Mouse (Mus musculus) thymus, postnatal 25 days (tissue): ENCODE results near the gene Hsp90ab1.

Source experiments
- DNase-seq: peaks from one replicate; pipeline ENCODE4 v3.0.0; 2022

Hsp90ab1 gene

DNA sequence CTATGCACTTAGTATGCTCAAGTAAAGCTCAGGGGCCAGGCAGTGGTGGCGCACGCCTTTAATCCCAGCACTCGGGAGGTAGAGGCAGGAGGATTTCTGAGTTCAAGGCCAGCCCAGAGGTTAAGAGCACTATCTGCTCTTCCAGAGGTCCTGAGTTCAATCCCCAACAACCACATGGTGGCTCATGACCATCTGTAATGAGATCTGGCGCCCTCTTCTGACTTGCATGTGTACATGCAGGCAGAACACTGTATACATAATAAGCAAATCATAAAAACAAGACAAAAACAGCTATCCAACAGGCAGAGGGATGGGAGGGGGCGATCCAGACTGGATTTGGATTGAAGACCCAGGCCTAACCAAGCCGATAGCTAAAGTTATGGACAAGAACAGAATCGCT, 5.8 kb upstream of the Hsp90ab1 start:
- DNase-seq = peak; percentile 54

DNA sequence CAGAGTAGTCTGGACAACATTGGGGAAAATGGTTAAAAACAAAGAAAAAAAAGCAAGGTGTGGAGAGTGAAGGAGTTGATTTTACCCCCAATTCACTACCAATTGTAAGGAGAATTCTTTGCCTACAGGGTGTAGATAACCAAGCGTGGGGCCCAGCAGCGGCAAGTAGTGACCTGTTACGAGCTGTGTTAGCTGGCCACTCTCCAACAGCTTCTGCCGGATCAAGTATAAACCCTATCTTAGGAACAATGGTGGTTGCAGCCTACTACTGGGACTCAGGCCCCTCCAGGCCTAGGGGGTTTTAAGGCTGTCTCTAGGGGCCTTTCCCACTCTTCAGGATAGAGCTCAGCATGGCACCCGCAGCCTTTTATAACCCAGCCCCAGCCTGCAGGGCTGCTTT, 5.2 kb upstream of the Hsp90ab1 start:
- DNase-seq = no peak

GRCm38 (mm10) chr17:45575123-45575897, 2.2 kb upstream of the Hsp90ab1 start:
- no peak for DNase-seq

GRCm38 (mm10) chr17:45574129-45574761, 1.2 kb upstream of the Hsp90ab1 start:
- peak; percentile 81 for DNase-seq

- peak; percentile 98 for DNase-seq
These were observed 681 bp upstream of the Hsp90ab1 start for GRCm38 (mm10) chr17:45573780-45574123.

DNA sequence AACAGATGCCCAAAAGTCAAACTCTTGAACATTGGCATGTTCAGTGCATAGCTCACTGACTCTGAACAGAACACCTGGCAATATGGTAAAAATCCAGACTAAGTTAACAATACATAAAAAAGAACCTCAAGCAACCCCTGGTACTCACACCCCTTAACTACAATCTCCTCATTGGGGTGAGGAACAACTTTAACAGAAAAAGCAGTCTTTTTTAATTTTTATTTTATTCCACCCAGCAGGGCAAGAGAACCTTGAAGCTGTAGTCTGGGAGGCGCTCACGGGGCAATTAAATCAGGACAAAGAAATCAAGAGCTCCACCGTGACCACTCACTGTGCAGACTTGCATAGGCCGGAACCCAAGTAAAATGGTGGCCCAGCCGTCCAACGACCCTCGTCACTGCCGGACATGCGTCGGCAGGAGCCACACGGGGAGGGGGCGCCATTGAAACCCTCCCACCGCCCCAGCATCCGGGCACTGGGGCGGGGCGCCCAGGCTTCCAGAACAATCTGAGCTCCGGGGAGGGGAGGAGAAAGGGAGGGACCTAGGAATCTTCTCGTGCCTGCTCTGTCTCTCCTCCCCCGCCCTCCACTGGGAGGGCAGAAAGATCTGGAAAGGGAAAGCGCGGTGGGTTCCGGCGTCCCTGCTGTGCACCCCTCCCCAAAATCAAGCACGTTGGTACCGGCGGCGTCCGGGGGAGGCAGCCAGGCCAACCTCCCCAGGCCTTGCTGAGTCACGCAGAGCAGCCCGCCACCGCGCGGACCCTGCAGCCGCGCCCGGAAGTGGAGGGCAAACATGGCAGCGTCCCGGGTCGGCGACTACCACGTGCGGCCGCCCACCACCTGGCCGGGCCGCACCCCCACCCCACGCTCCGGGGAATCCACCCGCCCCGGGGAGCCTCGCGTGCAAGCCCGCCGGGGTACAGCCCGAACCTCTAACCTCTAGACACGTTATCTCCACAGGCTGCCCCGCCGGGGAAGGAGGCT, 676 bp downstream of the Hsp90ab1 start:
- DNase-seq = peak; percentile 80

GRCm38 (mm10) chr17:45569999-45570398, 3.1 kb downstream of the Hsp90ab1 start:
- no peak for DNase-seq

GRCm38 (mm10) chr17:45568990-45569389, 4.1 kb downstream of the Hsp90ab1 start:
- DNase-seq = no peak

DNA sequence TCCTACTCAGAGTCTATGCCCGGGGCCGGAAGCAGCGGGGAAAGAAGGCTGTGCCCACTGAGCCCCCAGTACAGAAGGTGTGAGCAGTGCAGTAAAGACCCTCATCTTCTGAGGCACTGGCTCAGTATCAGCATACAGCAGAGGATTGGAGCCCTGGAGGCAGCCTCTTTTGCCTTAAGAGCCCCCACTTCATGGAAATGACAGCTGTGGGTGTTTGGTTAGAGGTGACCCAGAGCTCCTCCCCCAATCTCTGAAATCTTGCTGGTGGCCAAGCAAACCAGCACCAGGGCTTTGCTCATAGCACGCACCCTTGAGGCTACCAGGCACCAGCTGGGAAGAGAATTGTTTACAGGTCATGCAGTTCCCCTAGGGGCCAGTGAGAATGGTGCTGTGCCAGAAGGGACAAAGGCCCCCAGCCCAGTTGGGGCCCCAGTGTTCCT, 5.9 kb downstream of the Hsp90ab1 start:
- no peak for DNase-seq

- DNase-seq = no peak
These were observed 6.5 kb downstream of the Hsp90ab1 start for GRCm38 (mm10) chr17:45566360-45567161.

- no peak for DNase-seq
These were observed 7.1 kb downstream of the Hsp90ab1 start for GRCm38 (mm10) chr17:45566031-45566359.

DNA sequence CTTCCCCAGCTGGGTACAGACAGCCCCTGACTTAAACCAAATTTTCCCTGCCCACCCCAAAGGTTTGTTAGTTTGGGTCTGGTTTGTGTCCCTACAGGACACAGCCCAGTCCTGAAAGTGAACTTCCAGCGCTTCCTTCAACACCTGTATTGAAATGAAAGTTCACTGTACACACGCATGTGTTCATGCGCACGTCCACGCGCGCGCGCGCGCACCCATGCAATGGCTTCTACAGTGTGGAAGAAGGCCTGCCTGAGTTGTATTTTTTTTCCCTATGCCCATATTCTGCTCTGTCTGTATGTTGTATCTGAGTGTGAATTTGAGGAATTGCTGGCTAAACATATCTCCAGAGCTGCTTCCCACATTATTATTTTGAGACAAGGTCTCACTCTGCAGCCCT, 8.0 kb downstream of the Hsp90ab1 start:
- DNase-seq = no peak

DNA sequence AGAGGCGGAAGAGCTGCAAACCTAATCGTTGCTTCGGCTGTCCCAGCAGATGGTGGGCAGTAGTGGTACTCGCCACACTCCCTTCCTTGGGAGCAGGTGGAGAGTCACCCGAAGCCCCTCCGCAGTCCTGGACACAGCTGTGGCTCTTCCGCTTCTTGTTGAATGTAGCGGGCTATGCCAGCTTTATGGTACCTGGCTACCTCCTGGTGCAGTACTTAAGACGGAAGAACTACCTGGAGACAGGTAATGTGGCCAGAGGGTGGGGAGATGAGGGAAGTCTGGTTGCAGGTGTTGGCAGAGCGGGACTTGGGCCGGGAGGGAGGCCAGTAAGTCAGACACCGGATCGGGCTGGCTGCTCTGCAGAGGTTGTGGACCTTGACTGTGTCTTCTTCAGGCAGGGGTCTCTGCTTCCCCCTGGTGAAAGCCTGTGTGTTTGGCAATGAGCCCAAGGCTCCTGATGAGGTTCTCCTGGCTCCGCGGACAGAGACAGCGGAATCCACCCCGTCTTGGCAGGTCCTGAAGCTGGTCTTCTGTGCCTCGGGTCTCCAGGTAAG, 8.5 kb downstream of the Hsp90ab1 start:
- DNase-seq = no peak

- peak; percentile 93 for DNase-seq
These were observed 9.2 kb downstream of the Hsp90ab1 start, which contains the start of gene Slc35b2 for GRCm38 (mm10) chr17:45563655-45564530. Gene Slc35b2 (plus strand): TSS chr17:45563874.

GRCm38 (mm10) chr17:45563216-45563615, 9.9 kb downstream of the Hsp90ab1 start:
- DNase-seq = no peak

DNA sequence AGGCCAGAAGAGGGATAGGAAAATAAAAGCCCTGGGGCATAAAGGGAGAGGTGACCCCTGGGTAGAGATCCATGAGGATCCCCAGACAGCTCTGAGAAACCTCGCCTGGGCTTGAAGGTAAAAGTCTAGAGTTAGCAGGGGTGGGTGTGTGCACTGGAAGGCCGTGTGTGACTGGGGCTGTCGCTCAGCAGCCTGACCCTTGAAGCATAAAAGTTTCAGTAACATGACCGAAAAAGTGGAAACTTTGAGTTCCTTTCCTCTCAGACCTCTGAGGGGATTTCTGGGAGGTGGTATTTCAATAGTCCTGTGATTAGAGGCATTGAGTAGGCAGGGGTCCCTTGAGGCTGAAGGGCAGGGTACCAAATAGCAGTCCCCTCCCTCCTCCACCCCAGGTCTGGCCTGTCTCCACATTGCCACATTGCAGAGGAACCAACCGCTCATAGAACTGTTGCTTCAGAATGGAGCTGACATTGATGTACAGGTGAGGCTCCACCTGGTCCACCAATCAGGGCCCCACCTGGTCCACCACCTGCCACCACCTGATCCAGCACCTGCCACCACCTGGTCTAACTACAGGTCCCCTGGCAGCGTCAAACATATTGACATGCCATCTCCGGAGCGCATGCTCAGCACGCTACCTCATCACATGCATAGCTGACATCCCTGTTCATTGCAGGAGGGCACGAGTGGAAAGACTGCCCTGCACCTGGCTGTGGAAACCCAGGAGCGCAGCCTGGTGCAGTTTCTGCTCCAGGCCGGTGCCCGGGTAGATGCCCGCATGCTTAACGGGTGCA, 13.1 kb downstream of the Hsp90ab1 start:
- DNase-seq = no peak

- DNase-seq = peak; percentile 58
These were observed 14.8 kb downstream of the Hsp90ab1 start for GRCm38 (mm10) chr17:45557998-45558862.

DNA sequence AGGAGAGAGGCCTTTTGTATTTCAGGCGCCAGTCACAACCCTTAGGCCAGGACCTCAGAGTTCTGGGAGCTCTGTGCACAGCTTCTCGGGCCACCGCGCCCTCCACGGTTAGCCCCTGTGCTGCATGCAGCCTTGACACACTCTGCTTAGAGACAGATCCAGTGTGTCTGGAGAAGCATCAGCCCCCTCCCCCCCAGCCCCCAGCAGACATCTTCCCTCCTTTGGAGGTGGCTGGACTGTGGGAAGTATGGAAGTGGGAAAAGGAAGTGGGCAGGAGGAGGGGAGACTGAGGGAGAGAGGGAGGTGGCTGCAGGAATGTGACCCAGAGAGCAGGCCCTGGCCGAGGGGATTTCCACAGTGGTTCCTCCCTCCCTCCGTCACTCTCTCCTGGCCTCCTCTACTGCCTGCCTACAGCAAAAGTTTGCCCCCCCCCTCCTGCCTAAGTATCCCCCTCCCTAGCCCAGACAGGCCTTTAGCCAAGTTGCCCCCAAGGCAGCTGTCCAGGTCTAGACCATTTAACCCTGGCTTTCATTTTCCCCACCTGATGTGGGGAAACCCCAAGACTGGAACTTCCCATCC, 15.7 kb downstream of the Hsp90ab1 start:
- peak; percentile 56 for DNase-seq
